Mouse (Mus musculus): ENCODE data around the gene Zfp398.

The Zfp398 gene

GRCm38 (mm10) chr6:47903587-47903986 lies 68.1 kb downstream of the Zfp398 start:
- no peak for DNase-seq (ENCODE audit: low spot score)

GRCm38 (mm10) chr6:47904361-47904760 lies 68.9 kb downstream of the Zfp398 start:
- no peak for DNase-seq (ENCODE audit: low spot score)

DNA sequence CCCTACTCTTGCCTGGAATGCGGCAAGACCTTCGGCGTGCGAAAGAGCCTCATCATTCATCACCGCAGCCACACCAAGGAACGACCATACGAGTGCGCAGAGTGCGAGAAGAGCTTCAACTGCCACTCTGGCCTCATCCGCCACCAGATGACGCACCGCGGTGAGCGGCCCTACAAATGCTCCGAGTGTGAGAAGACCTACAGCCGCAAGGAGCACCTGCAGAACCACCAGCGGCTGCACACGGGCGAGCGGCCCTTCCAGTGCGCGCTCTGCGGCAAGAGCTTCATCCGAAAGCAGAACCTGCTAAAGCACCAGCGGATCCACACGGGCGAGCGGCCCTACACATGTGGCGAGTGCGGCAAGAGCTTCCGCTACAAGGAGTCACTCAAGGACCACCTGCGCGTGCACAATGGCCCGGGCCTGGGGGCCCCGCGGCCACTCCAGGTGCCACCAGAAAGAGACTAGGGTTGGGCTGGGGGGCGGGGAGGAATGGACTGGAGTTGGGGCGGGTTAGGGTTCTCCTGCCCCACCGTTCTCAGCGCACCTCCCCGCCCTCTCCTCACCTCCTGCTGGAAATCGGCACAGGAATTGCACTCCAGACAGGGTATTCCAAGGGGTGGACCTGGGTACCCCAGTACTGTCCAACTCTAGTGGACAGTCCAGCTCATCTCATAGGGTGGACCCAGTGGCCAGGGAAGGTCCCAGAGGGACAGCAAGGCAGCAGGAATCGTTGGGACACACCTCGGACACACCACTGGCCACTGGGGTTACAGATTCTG lies 69.6 kb downstream of the Zfp398 start:
- DNase-seq (ENCODE audit: low spot score), result no peak

- DNase-seq (ENCODE audit: low spot score), result no peak
Observed at GRCm38 (mm10) chr6:47906326-47906725, 70.9 kb downstream of the Zfp398 start.

- DNase-seq (ENCODE audit: low spot score), result no peak
Observed at GRCm38 (mm10) chr6:47909007-47909406, 73.5 kb downstream of the Zfp398 start.

DNA sequence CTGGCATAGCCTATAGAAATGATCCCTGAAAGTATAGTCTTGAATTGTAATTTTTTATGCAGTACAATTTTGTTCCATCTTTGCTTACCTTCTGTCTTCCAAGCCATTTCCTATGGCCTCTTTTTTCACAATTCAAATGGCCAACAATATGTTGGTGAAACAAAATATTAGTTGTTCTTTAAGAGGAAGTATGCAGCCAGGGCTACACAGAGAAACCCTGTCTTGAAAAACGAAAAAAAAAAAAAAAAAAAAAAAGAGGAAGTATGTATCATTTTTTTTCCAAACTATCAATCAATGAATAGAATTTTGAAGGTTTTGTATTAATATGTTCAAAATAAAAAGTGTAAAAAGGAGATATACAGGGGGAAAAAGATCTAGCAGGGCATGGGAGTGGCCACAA lies 76.2 kb downstream of the Zfp398 start:
- no peak for DNase-seq (ENCODE audit: low spot score)

DNA sequence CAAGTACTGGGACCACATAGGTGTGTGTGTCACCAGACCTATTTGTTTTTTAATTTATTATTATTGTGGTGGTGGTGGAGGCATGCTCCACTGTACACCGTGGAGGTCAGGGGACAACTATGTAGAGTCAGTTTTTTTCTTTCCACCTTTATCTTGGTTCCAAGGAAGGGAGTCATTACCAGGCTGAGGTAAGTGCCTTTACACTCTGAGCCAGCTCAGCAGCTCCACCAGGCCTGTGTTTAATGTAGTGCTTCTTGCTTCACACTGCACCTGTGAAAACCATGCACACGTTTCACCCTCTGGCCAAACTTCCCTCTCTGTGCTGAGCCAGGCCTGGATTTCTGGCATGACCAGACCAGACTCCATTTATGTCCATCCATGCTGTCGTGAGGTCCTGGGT lies 77.5 kb downstream of the Zfp398 start:
- no peak for DNase-seq (ENCODE audit: low spot score)

DNA sequence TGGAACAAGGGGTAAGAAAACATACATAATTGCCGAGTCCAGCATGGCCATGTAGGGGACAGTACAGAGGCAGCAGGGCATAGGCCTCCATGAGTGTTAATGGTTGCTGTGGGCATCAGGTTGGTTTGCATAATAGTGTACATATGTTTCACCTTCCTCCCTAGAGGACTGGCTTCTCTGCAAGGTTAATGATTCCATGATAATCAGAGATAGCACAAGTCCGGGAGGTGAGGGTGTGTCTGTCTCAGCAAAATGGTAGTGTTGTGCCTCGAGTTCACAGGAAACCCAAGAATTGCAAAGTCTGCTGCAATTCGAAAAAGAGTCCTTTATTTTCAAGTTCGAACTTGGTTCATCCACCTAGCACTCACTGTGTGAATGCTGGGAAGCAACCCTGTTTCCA lies 81.6 kb downstream of the Zfp398 start:
- no peak for DNase-seq (ENCODE audit: low spot score)

DNA sequence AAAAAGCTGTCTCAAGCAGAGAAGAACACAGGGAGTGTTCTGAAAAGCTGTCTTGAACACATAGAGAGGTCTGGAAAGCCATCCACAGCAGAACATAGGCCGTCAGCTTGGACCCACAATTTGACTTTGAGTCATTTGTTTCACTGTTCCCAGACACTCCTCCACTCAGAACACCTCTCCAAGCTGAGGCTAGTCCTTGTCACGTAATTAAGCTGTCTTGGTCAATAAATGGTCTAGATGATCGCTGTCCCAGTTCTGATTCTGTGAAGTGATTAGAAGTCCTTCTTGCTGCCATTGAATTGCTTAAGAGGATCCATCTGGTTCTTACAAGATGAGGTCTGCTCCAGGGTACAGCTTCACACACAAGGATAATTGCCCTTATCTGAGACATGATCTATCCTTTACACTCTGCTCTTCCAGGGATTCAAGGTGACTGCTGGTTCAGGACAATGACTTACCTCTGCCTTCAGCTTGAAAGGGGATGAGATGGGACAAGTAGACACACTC lies 83.4 kb downstream of the Zfp398 start:
- DNase-seq (ENCODE audit: low spot score), result peak; percentile 33

DNA sequence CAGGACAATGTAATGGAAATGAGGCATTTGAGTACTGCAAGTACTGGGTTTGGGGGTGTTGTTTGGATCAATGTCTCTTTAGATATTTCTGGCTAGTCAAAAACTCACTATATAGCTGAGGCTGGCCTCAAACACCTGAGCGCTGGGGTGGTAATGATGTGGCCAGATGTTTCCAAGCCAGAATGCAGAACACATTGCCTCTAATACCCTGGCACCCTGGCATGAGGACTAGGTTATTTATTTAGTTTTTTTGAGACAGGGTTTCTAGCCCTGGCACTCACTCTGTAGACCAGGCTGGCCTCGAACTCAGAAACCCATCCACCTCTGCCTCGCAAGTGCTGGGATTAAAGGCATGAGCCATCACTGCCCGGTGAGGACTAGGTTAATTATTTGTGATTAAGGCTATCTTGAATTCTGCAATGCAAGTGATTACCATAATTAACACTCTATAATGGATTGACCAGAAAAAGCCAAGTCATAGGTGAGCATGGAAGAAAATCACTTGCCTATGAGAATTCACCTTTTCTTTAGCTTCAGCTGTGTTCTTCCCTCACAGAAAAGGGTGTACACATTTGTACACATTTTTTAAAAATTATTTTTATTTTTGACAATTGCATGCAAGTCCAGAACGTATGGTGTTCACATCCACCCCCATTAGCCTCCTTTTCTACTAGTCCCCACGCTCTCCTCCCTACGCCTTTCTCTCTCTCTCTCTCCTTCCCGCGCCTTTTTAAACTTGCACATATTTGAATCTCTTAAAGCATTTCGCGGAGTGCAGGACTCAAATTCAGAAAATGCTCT lies 84.4 kb downstream of the Zfp398 start:
- DNase-seq (ENCODE audit: low spot score), result peak; percentile 18

- peak; percentile 88 for DNase-seq (ENCODE audit: low spot score)
Observed at GRCm38 (mm10) chr6:47920447-47921340, 85.2 kb downstream of the Zfp398 start, which contains the start of gene Zfp212. Gene Zfp212 (plus strand): TSS chr6:47920476.
